Comparison of ENCODE assay signal across 30 mouse cellular contexts in genomic region chr12:84158156-84158555, GRCm38 (mm10). TPM values are rescaled to one million over a fixed set of nuclear protein-coding genes. Genes with fewer than 3 reads are reported as not detected.
DNase-seq lines count a peak whose midpoint lies in the region; ATAC-seq lines count a peak whose summit lies in the region.
"Had no signal": no experiment of that assay in that cellular context is flagged by ENCODE, and none has a peak within 500 bp of the region (broad histone marks: within the 10 kb centered on the region; RNA-seq: fewer than 3 reads in every experiment).

No protein-coding gene starts in this region.

- intact Hi-C loops in heart, postnatal 10 days (cut with DNase I), result no loop called here

- H3K4me2 ChIP-seq in heart, embryonic 12.5 days, result no peak overlapping the region
- no peak overlapping the region for H3K4me2 ChIP-seq in liver, embryonic 13.5 days
- H3K4me2 ChIP-seq in liver, embryonic 12.5 days, result no peak overlapping the region
- H3K4me2 ChIP-seq: embryonic facial prominence, embryonic 13.5 days; forebrain, embryonic 12.5 days; forebrain, embryonic 15.5 days; heart, embryonic 13.5 days; hindbrain, embryonic 13.5 days; intestine, embryonic 15.5 days had no signal

- no peaks in the 10 kb centered on the region for H3K27me3 ChIP-seq in heart, embryonic 12.5 days (replicated peaks)
- H3K27me3 ChIP-seq in liver, embryonic 13.5 days, result no peaks in the 10 kb centered on the region
- no peaks in the 10 kb centered on the region for H3K27me3 ChIP-seq in liver, embryonic 12.5 days (replicated peaks)
- no peaks in the 10 kb centered on the region for H3K27me3 ChIP-seq in limb, embryonic 10.5 days (ENCODE audit: low read depth, poor library complexity, severe bottlenecking)
- H3K27me3 ChIP-seq: CH12.LX; embryonic facial prominence, embryonic 13.5 days; forebrain, embryonic 12.5 days; forebrain, embryonic 15.5 days; heart, embryonic 13.5 days; hindbrain, embryonic 13.5 days; intestine, embryonic 15.5 days; Patski had no signal

- no peak overlapping the region for H3K4me3 ChIP-seq in heart, embryonic 12.5 days
- no peak overlapping the region for H3K4me3 ChIP-seq in liver, embryonic 13.5 days (replicated peaks)
- no peak overlapping the region for H3K4me3 ChIP-seq in liver, embryonic 12.5 days
- H3K4me3 ChIP-seq in limb, embryonic 10.5 days, result no peak overlapping the region
- H3K4me3 ChIP-seq: embryonic facial prominence, embryonic 10.5 days; embryonic facial prominence, embryonic 13.5 days; erythroblast, embryonic 14.5 days; forebrain, embryonic 12.5 days; forebrain, embryonic 15.5 days; heart, adult 2 months; heart, embryonic 13.5 days; hindbrain, embryonic 10.5 days; hindbrain, embryonic 13.5 days; intestine, embryonic 15.5 days had no signal

- peaks cover 33% of the 10 kb centered on the region for H3K4me1 ChIP-seq in heart, embryonic 12.5 days (replicated peaks)
- peaks cover 49% of the 10 kb centered on the region for H3K4me1 ChIP-seq in liver, embryonic 13.5 days (replicated peaks)
- peaks cover 43% of the 10 kb centered on the region for H3K4me1 ChIP-seq in liver, embryonic 12.5 days
- no peaks in the 10 kb centered on the region for H3K4me1 ChIP-seq in limb, embryonic 10.5 days
- H3K4me1 ChIP-seq: forebrain, embryonic 15.5 days; hindbrain, embryonic 13.5 days had no signal

- H3K27ac ChIP-seq in heart, embryonic 12.5 days (ENCODE audit: poor library complexity, severe bottlenecking), result peak overlapping the region; percentile 1; the same call in 1 of the 2 replicates
- peak overlapping the region; percentile 34; the same call in 1 of the 2 replicates for H3K27ac ChIP-seq in liver, embryonic 13.5 days
- H3K27ac ChIP-seq in liver, embryonic 12.5 days, result no peak overlapping the region
- no peak overlapping the region for H3K27ac ChIP-seq in limb, embryonic 10.5 days
- H3K27ac ChIP-seq: embryonic facial prominence, embryonic 10.5 days; embryonic facial prominence, embryonic 13.5 days; forebrain, embryonic 12.5 days; forebrain, embryonic 15.5 days; heart, adult 2 months; heart, embryonic 13.5 days; hindbrain, embryonic 10.5 days; hindbrain, embryonic 13.5 days; intestine, embryonic 15.5 days had no signal

- H3K9ac ChIP-seq in heart, embryonic 12.5 days, result no peak overlapping the region
- H3K9ac ChIP-seq in liver, embryonic 13.5 days, result no peak overlapping the region
- H3K9ac ChIP-seq in liver, embryonic 12.5 days, result no peak overlapping the region
- H3K9ac ChIP-seq: embryonic facial prominence, embryonic 13.5 days; forebrain, embryonic 12.5 days; forebrain, embryonic 15.5 days; heart, embryonic 13.5 days; hindbrain, embryonic 13.5 days; intestine, embryonic 15.5 days had no signal

- ATAC-seq in heart, embryonic 12.5 days (ENCODE audit: insufficient number of reproducible peaks, low FRiP score), result no peak
- ATAC-seq in liver, embryonic 13.5 days (ENCODE audit: low read depth), result no peak
- ATAC-seq in liver, embryonic 12.5 days, result no peak
- ATAC-seq: forebrain, embryonic 15.5 days; hindbrain, embryonic 16.5 days; intestine, embryonic 15.5 days; Patski had no signal

- no peaks in the 10 kb centered on the region for H3K9me3 ChIP-seq in heart, embryonic 12.5 days (replicated peaks)
- no peaks in the 10 kb centered on the region for H3K9me3 ChIP-seq in liver, embryonic 13.5 days (replicated peaks)
- H3K9me3 ChIP-seq in liver, embryonic 12.5 days (replicated peaks), result no peaks in the 10 kb centered on the region
- no peaks in the 10 kb centered on the region for H3K9me3 ChIP-seq in limb, embryonic 10.5 days (replicated peaks)
- H3K9me3 ChIP-seq: embryonic facial prominence, embryonic 10.5 days; embryonic facial prominence, embryonic 13.5 days; forebrain, embryonic 12.5 days; forebrain, embryonic 15.5 days; G1E; heart, embryonic 13.5 days; hindbrain, embryonic 10.5 days; hindbrain, embryonic 13.5 days; intestine, embryonic 15.5 days had no signal

- WGBS in heart, embryonic 12.5 days, result 63% methylated on average over 14 of the region's 14 CpGs
- WGBS in liver, embryonic 13.5 days (ENCODE audit: insufficient replicate concordance), result 78% methylated on average over 14 of the region's 14 CpGs
- 85% methylated on average over 14 of the region's 14 CpGs for WGBS in liver, embryonic 12.5 days (ENCODE audit: insufficient replicate concordance)
- WGBS in limb, embryonic 10.5 days, result 94% methylated on average over 14 of the region's 14 CpGs

- DNase-seq in cerebellum, adult 9-10 months, result peak; percentile 19
- DNase-seq in cerebellum, adult 9-11 months, result no peak
- DNase-seq in heart, postnatal 10 days, result no peak
- no peak for DNase-seq in liver, embryonic 13.5 days
- DNase-seq in limb, embryonic 10.5 days (ENCODE audit: low spot score), result peak; percentile 28
- DNase-seq: adrenal gland, adult 2 months; adrenal gland, postnatal 14 days; B cell, adult 2 months; cerebellum, adult 11 months; cerebellum, adult 8-10 months; cerebellum, postnatal 25 days; embryo, embryonic 11 days; gastrocnemius, postnatal 25 days; heart, adult 2 months; heart, postnatal 36 days had no signal

- H3K36me3 ChIP-seq in heart, embryonic 12.5 days, result peaks cover 75% of the 10 kb centered on the region
- peaks cover 93% of the 10 kb centered on the region for H3K36me3 ChIP-seq in liver, embryonic 13.5 days
- H3K36me3 ChIP-seq in liver, embryonic 12.5 days, result peaks cover 98% of the 10 kb centered on the region
- peaks cover 96% of the 10 kb centered on the region for H3K36me3 ChIP-seq in limb, embryonic 10.5 days

RNA-seq across cellular contexts. Expression of gene Pnma1, which starts 9.9 kb away (rescaled TPM):
- polyA plus RNA-seq in heart, embryonic 12.5 days (2016; fragmentation: Nextera tagmentation; extraction: Ambion mirVana), result 0.40 and 0.68 TPM in 2 replicates
- total RNA-seq in heart, postnatal 10 days (2021), result under 1 TPM; 0.35 to 0.43 TPM
- polyA plus RNA-seq in liver, embryonic 13.5 days (2015; fragmentation: Nextera tagmentation; extraction: Ambion mirVana), result 0.14 TPM in 1 of 2 replicates, not detected in the other
- polyA plus RNA-seq in liver, embryonic 12.5 days (2016; fragmentation: Nextera tagmentation; extraction: Ambion mirVana), result 0.08 and 0.20 TPM in 2 replicates
- polyA plus RNA-seq in limb, embryonic 10.5 days (2016; fragmentation: Nextera tagmentation; extraction: Ambion mirVana), result 1.2 TPM in 2 replicates
- polyA plus RNA-seq: adrenal gland, adult 2 months had no signal

RNA-seq across cellular contexts. Expression of gene Dnal1, which starts 44.0 kb away (rescaled TPM):
- 4.4 and 5.4 TPM in 2 replicates for polyA plus RNA-seq in heart, embryonic 12.5 days (2016; fragmentation: Nextera tagmentation; extraction: Ambion mirVana)
- 10 to 100 TPM; 10.3 to 10.6 TPM for total RNA-seq in heart, postnatal 10 days (2021)
- 0.23 and 0.27 TPM in 2 replicates for polyA plus RNA-seq in liver, embryonic 13.5 days (2015; fragmentation: Nextera tagmentation; extraction: Ambion mirVana)
- polyA plus RNA-seq in liver, embryonic 12.5 days (2016; fragmentation: Nextera tagmentation; extraction: Ambion mirVana), result 0.73 and 1.1 TPM in 2 replicates
- 3.7 and 4.9 TPM in 2 replicates for polyA plus RNA-seq in limb, embryonic 10.5 days (2016; fragmentation: Nextera tagmentation; extraction: Ambion mirVana)
- polyA plus RNA-seq: erythroblast, embryonic 14.5 days had no signal

RNA-seq across cellular contexts. Expression of gene Acot6, which starts 57.7 kb away (rescaled TPM):
- polyA plus RNA-seq in heart, embryonic 12.5 days (2016; fragmentation: Nextera tagmentation; extraction: Ambion mirVana), result 0.64 and 1.1 TPM in 2 replicates
- total RNA-seq in heart, postnatal 10 days (2021), result 1 to 10 TPM; 3.3 to 3.8 TPM
- 0.40 and 0.51 TPM in 2 replicates for polyA plus RNA-seq in liver, embryonic 13.5 days (2015; fragmentation: Nextera tagmentation; extraction: Ambion mirVana)
- 0.48 and 0.54 TPM in 2 replicates for polyA plus RNA-seq in liver, embryonic 12.5 days (2016; fragmentation: Nextera tagmentation; extraction: Ambion mirVana)
- 0.48 and 0.73 TPM in 2 replicates for polyA plus RNA-seq in limb, embryonic 10.5 days (2016; fragmentation: Nextera tagmentation; extraction: Ambion mirVana)
- polyA plus RNA-seq: erythroblast, embryonic 14.5 days; G1E had no signal

Comparison
In these comparisons a context has a peak if more than half of its experiments do, and no peak if none do; other contexts are left out.
1. DNase-seq: peak in cerebellum, adult 9-10 months (single experiment) and limb, embryonic 10.5 days (single experiment); none in cerebellum, adult 9-11 months (single experiment), heart, postnatal 10 days (0 of 2) and liver, embryonic 13.5 days (single experiment).
2. H3K27ac ChIP-seq: peak in heart, embryonic 12.5 days (single experiment) and liver, embryonic 13.5 days (single experiment); none in liver, embryonic 12.5 days (single experiment) and limb, embryonic 10.5 days (single experiment).